Mouse (Mus musculus): Measurements from ENCODE around the gene Hivep3. TPM values are rescaled to one million over a fixed set of nuclear protein-coding genes. Genes with fewer than 3 reads are reported as not detected.

Hivep3 gene
- total and polyA plus RNA-seq, 3 experiments, result 14.4 to 32.3 (median 21.2) TPM

DNA sequence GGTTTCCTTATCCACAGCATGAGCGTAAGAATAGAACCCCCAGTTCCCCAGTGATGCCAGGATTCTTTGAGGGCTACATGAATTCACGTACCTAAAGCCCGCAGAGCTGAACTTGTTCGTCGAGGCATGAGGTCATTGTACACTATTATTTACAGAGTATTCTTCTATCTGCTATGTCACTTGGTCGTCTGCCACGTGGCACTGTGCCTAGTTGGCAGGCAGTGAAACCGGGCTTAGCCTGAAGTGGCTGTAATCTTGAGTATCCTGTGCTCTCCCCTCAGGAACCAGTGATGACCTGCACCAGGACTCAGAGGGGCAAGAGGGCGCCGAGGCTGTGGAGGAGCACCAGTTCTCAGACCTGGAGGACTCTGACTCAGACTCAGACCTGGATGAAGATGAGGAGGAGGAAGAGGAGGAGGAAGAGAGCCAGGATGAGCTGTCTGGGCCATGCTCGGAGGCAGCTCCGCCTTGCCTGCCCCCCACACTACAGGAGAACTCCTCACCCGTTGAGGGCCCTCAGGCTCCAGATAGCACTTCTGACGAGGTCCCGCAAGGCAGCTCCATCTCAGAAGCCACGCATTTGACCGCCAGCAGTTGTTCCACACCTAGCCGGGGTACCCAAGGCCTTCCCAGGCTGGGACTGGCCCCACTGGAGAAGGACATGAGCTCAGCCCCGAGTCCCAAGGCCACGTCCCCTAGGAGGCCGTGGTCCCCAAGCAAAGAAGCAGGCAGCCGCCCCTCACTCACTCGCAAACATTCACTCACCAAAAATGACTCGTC lies 398.0 kb downstream of the Hivep3 start:
- dilution Hi-C loops (cut with MboI; ENCODE audit: extremely low pct_ligation_motif_present, extremely low pct_unique_long_range_greater_than_20kb, low sequenced_read_pairs) (no loop called here), in situ Hi-C loops (cut with MboI; ENCODE audit: low pct_ligation_motif_present, low pct_unique_long_range_greater_than_20kb, low sequenced_read_pairs) (no loop called here)
- TF ChIP-seq GABPA (IDR thresholded peaks at IDR 0.05; ENCODE audit: insufficient replicate concordance, low read depth, low read length), result no peak
- TF ChIP-seq ETS1 (conservative IDR thresholded peaks at IDR 0.05; ENCODE audit: low read depth, low read length), result no peak
- TF ChIP-seq MAZ (IDR thresholded peaks at IDR 0.05; ENCODE audit: low read depth, low read length), result no peak
- no peak for TF ChIP-seq EP300 (IDR thresholded peaks at IDR 0.05; ENCODE audit: low read length)
- no peak for TF ChIP-seq ZMIZ1 (IDR thresholded peaks at IDR 0.05; ENCODE audit: low read depth, low read length)
- TF ChIP-seq MYC (IDR thresholded peaks at IDR 0.05; ENCODE audit: low read depth, low read length), result no peak
- no peak for TF ChIP-seq TCF12 (IDR thresholded peaks at IDR 0.05; ENCODE audit: low read depth, low read length)
- no peak for TF ChIP-seq KAT2A (IDR thresholded peaks at IDR 0.05; ENCODE audit: insufficient replicate concordance, low read length)
- TF ChIP-seq SMC3 (IDR thresholded peaks at IDR 0.05; ENCODE audit: low read depth, low read length), result no peak
- no peak for TF ChIP-seq NRF1 (IDR thresholded peaks at IDR 0.05; ENCODE audit: low read depth, low read length)
- TF ChIP-seq MXI1 (IDR thresholded peaks at IDR 0.05; ENCODE audit: low read depth, low read length), result no peak
- TF ChIP-seq RCOR1 (conservative IDR thresholded peaks at IDR 0.05; ENCODE audit: low read depth, low read length), result no peak
- no peak for TF ChIP-seq ZKSCAN1 (IDR thresholded peaks at IDR 0.05; ENCODE audit: borderline replicate concordance, low read depth, low read length)
- no peak for TF ChIP-seq BHLHE40 (IDR thresholded peaks at IDR 0.05; ENCODE audit: low read depth, low read length)
- no peak for TF ChIP-seq CHD2 (IDR thresholded peaks at IDR 0.05; ENCODE audit: low read length)
- TF ChIP-seq RAD21 (IDR thresholded peaks at IDR 0.05; ENCODE audit: low read depth, low read length), result no peak
- no peak for TF ChIP-seq USF1 (IDR thresholded peaks at IDR 0.05; ENCODE audit: low read depth, low read length)
- no peak for TF ChIP-seq JUN (IDR thresholded peaks at IDR 0.05; ENCODE audit: insufficient read depth, low read depth, low read length)
- TF ChIP-seq HCFC1 (IDR thresholded peaks at IDR 0.05; ENCODE audit: low read depth, low read length), result no peak
- no peak for TF ChIP-seq IRF4 (IDR thresholded peaks at IDR 0.05; ENCODE audit: low read depth, low read length)
- no peak overlapping the region for H3K27ac ChIP-seq (ENCODE audit: insufficient read depth, low read depth)
- peaks cover 7 to 41% of the 10 kb centered on the region in 2 experiments for H3K4me1 ChIP-seq (ENCODE audit: control insufficient read depth in 1 of 2, insufficient read depth in 2 of 2)
- DNase-seq (ENCODE audit: extremely low read depth), result no peak
- H3K9me3 ChIP-seq (replicated peaks; ENCODE audit: low read length), result no peaks in the 10 kb centered on the region
- no peaks in the 10 kb centered on the region for H3K79me2 ChIP-seq (replicated peaks; ENCODE audit: control insufficient read depth, extremely low read depth, insufficient read depth, poor library complexity, severe bottlenecking)
- no peak overlapping the region for H3K4me2 ChIP-seq (ENCODE audit: insufficient read depth, low read depth, poor library complexity, severe bottlenecking)
- H3K4me3 ChIP-seq (replicated peaks in 1 of 3; ENCODE audit: low read depth in 2 of 3, low read length in 2 of 3, poor library complexity in 1 of 3), result no peak overlapping the region
- no peaks in the 10 kb centered on the region for H3K27me3 ChIP-seq (replicated peaks)
- peaks cover 65 to 82% of the 10 kb centered on the region in 2 experiments for H3K36me3 ChIP-seq (replicated peaks in 1 of 2; ENCODE audit: control insufficient read depth in 1 of 2, insufficient read depth in 1 of 2, low read length in 1 of 2)
- H3K9ac ChIP-seq (ENCODE audit: insufficient read depth, low read depth), result no peak overlapping the region
